Mouse (Mus musculus) MEL-GATA-1-ER (cell line): ENCODE data around the gene Sumo1.
"Not testable (repeated sequence)": the region's sequence is repeated elsewhere in the genome, so short reads cannot be mapped to it uniquely, and the experiment has no call there.

Source experiments
- DNase-seq: peaks from one replicate; pipeline ENCODE4 v3.0.0-alpha.2; 2012; ENCODE audit warnings: low read depth; ENCODE audit errors: extremely low read depth

Sumo1 gene

DNA sequence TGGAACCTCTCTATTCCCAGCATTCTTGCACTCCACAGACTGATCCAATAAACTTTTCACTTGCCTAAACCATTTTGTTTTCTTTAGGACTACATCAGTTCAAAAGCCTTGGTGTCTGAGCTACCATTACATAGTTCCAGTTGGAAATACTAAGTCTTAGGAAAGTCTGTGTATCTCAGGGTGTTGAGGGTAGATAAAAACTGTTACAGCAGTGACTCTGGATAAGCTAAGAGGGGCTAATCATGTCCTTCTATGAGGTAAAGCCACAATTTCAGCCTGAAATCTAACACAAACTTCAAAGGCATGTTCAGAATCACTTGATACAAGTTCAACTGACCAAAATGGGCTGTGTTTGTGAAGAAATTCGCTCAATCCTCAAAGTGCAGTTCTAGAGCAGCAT, 34.3 kb downstream of the Sumo1 start:
- no peak for DNase-seq

DNA sequence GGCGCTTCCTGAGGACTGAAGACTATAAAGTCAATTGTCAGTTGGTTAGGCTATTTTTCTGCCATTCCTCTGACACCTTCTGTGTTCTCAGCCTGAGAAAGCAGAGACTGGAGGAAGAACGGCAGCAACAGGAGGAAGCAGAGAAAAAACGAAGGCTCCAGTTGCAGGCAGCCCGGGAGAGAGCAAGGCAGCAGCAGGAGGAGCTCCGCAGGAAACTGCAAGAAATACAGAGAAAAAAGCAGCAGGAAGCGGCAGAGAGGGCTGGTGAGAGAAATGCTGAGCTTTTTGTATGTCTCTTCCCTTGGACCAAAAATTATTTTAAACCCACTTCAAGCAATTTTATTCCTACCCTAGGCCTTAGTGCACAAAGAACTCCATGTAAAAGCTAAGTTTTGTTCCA, 37.6 kb downstream of the Sumo1 start:
- DNase-seq: no peak

DNA sequence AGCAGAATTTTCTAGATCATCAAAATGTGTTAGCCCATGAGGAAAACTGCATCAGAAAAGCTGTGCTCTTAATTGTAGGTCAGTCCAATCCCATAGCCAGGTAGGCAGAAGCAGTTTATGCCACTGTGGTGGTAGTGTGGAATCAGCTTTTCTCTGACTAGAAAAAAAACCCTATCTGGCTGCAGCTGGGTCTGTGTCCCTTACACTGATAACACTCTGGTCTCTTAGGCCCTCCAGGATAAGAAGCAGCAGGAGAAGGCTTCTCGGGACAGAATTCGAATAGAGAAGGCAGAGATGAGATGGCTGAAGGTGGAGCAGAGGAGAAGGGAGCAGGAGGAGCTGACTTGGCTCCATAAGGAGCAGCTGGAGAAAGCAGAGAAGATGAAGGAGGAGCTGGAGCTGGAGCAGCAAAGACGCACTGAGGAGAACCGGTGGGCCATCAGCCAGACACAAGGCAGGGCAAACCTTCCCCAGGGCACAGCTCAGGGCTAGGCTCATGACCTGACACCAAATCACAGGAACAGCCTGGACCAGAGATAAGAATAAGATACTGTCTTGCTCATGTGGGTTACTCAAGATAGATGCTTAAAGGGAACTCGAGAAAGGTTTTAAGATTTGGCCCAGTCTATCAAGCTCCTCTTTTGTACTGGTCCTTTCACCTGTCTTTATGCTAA, 38.5 kb downstream of the Sumo1 start:
- no peak for DNase-seq

DNA sequence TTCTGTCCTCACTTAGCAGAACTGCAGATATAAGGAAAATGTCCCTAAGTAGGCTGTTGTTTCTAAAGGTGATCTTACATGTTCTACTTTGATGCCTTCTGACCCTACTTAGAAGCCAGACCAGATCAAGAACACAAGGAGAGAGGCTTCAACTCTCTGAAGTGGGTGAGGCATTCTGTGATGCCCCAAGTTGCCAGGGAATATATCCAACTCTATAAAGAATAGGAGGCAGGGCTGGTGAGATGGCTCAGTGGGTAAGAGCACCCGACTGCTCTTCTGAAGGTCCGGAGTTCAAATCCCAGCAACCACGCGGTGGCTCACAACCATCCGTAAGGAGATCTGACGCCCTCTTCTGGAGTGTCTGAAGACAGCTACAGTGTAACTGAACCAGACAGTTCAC, 40.3 kb downstream of the Sumo1 start:
- not testable (repeated sequence) for DNase-seq

DNA sequence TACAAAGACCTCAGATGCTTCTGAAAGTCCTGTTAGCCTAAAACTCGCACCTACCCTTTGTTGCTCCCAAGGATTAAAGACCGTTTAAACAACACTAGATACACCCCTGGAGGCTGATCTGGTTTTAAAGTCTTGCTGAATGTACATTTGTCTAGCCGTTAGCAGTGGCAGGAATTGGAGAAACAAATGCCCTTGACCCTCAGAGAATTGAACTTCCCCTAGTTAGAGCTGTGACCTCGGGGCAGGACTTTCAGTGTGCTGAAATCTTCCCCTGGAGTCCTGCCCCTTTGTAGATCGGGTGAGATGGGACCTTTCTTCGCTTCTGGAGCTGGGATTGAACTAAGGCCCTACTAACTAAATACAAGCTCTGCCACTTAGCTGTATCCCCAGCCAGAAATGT, 41.4 kb downstream of the Sumo1 start:
- DNase-seq: no peak

DNA sequence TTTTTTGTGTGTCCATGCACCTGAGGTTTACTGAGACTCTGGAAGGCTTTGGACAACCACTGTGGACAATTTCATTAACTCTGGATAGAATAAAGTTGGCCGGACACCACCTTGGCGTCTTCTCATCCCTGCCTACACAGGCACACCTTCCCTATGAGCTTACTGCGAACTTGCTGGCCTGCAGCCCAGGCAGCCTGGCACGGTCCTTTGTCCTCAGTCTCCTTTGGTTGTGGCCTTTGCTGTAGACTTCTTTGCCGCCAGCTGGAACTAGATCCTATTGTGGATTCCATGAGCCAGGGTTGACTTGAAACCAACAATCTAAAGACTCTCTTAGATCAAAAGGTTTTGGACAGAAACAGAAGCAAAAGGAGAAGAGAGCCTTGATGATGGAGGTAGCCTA, 45.2 kb downstream of the Sumo1 start:
- no peak for DNase-seq

DNA sequence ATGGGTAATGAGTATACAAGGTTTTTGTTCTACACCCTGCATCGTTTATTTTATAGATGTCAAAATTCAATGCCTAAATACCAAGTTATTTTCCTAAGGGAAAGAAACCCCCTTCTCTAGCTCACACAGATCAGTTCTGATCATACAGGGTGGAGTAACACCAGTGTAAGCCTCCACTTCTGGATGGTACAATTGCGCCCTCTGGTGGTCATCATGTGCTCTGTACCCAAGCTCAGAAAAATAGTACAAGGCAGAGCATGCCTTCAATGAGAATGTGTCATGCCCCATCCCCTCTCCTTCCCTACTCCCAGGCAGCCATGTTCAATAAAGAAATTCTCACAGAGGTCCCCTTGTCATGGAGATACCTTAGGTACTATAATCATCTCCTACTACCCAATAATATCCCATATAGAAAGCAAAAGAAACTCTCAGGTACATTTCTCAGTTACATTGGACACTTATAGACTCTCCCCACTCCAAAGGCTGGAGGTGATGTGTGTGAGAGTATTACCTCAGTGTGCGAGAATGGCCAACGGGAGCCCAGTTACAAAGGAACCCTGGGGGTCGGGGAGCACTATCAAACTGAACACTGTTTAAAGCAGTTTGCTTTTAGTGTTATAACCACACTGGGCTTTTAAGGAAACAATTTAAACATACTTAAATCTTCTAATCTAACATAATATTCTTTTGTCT, 47.2 kb downstream of the Sumo1 start:
- peak; percentile 67 for DNase-seq

DNA sequence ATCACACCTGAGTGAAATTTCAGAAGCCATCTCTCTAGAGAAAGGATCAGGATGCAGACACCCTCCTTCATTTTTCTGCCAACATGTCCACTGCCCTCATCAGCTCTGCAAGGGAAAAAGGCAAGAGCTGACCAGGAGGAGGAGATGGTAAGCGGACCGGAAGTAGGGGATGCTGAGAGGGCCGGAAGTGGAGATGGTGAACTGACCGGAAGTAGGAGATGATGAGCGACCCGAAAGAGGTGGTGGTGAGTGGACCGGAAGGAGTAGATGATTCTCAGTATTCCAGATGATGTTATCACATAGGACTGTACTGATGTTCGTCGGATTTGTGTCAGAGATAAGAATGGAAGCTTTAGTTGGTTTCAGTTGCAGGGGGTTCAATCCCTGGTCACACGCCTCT, 51.4 kb downstream of the Sumo1 start:
- DNase-seq: no peak

DNA sequence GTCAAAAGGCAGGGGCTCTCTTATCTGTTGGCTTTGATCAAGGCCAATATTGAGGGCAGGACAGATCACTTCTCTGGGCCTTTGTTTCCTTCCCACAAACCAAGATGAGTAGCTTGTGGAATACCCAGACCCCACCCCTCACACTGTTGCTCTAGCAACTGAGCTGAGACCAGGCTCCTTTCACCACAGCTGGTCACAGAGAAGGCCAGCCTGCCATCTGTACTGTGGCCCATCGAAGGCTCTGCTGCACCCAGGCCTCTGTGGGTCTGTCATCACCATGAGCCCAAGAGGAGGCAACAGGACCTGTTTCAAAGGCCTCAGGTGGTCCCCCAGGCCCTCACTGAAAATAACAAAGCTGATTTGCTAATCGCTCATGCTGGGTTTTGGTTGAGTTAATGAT, 55.6 kb downstream of the Sumo1 start:
- DNase-seq: no peak

DNA sequence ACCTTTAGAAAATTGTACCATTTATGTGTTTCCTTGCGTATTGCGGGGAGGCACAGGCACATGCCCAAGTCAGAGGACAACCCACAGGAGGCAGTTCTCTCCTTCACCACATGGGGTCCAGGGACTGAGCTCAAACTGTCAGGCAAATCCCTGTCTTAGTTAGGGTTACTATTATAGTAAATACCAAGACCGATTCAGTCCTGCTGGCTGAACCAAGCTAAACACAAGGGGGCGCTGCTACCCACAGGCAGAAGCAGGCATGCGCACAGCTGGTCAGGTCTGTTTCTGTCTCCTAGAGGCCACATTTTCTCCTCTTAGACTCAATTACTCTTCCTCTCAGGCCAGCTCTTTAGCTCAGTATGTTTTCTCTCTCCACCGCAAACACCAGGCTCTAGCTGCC, 56.8 kb downstream of the Sumo1 start:
- DNase-seq: peak; percentile 86

DNA sequence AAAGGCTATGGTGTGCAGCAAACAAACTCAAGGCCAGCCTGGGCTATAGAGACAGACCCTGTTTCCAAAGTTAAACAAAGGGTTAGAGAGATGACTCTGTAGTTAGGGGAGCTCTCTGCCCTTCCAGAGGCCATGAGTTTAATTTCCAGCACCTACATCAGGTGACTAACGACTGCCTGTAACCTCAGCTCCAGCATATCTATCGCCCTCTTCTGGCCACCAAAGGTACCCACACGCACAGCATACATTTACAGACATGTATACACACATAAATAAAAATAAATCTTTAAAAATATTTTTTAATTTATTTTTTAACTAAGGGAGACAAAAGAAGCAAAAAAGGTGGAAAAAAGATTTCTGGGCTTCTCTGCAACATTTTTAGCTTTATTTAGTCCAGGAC, 59.7 kb downstream of the Sumo1 start:
- no peak for DNase-seq

DNA sequence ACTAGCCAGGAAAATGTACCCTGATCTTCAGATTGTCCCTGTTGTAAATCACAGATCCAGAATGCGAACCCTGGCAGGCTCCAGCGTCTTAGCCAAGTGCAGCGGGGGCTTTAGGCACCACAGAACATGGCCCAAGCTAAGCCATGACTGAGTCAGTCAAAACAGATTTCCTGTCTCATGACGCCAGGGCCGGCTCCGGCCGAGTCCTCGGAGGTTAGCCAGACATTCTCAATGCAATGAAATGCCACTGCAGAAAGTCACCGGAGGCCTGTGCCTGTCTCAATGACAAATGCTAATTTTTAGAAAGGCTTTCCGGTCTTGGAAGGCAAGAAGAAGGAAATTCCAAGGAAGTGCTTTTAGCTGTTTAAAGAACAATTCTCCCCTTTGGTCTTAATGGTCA, 60.7 kb downstream of the Sumo1 start:
- no peak for DNase-seq

DNA sequence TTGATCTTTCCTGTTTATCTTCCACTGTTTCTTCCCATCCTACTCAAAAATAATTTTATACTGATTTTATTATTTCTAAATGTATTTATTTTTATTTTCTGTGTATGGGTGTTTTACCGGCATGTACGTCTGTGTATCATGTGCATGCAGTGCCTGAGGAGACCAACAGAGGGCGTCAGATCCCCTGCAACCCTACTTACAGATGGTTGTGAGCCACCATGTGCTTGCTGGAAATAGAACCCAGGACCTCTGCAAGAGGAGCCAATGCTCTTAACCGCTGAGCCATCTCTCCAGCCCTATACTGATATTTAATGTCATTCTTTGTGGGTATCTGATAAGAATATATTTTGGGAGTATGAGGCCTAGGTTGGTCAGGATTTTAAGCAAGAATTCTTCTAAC, 61.2 kb downstream of the Sumo1 start:
- DNase-seq: peak; percentile 20

DNA sequence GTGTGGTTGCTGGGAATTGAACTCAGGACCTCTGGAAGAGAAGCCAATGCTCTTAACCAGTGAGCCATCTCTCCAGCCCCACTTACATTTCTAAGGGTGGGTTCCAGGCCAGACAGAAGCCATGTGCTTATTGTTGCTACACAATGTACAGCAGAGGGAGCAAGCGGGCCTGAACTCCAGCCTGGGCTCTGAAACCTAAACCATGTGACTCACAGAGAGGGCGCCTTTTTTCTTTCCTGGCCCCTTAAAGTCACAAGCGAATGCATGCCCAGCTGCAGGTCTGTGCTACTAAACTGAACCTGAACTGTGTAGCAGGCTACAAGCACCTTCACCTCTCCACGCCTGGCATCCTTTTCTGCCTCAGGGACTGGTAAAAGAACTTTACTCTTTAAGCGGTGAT, 61.7 kb downstream of the Sumo1 start:
- no peak for DNase-seq

DNA sequence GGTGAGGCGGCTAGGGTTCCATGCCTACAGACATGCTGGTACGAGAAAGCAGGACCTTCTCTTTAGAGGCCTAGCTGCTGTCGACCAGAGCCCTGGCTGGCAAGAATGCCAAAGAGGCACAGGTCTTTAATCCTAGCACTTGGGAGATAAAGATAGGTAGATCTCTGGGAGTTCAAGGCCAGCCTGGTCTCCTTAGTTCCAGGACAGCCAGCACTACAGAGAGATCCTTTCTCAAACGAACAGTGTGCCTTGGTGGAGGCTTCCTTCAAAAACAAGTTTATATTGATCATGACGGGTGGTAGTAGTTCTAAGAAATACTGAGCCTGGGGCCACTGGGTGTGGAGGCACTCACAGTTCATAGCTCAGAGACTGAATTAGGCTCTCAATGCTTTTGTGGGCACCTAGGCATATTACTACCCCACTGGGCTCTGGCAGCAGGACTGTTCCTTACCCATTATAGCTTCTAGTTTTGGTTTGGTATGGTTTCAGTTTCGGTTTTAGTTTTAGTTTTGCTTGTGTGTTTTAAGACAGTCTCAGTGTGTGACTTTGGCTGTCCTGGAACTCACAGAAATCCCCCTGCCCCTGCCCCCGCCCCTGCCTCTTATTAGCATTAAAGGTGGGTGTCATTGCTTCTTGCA, 62.4 kb downstream of the Sumo1 start:
- no peak for DNase-seq

DNA sequence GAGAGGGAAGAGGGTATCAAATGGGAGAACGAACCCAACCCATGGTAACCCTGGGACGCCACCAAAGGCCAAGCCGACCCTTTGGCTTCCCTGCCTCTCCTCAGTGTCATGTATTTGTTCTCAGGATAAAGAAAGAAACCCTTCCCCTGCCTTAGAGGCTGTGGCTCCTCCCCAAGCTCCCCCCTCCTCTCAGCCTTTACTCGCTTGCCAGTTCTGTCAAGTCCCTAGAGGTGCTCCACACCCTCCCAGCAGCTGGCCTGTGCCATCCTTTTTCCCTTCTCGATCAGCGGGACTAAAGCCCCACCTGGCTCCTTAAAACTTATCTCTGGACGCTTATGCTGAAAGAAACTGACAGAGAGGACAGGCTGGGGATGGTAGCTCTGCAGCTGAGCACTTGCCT, 63.6 kb downstream of the Sumo1 start:
- no peak for DNase-seq

DNA sequence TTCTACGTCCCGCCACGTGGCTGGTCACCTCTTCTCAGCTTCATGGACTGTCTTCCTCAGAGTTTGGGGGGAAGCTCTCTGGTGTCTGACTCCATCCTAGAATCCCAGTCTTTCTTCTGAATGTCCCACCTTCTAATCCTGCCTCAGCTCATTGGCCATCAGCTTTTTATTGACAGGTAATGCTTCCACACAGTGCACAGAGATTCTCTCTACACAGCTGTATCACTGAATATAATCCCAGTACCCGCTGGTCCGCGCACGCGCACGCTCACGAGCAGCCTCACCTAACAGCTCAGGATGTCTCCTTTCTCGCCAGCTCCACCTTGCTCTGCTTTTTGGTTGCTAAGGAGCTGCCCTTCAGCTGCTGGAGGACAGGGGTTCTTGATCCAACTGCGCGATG, 64.2 kb downstream of the Sumo1 start:
- DNase-seq: no peak

DNA sequence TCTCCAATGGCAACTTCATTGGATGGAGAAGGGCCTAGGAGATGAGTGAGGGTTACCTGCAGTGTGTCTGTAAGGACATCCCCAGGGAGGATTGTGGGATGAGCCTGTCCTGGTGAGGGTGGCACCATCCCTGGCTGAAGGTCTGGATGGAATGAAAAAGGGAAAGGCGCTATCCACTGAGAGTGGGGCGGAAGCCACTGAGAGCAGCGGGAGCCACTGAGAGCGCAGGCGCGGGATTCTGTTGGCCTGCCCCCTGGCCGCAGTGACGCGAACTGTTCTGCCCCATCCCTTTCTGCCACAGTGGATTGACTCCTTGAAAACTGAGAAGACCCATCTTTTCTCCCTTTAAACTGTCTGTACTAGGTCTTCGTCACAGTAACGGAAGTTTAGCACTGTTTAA, 66.7 kb downstream of the Sumo1 start:
- no peak for DNase-seq

DNA sequence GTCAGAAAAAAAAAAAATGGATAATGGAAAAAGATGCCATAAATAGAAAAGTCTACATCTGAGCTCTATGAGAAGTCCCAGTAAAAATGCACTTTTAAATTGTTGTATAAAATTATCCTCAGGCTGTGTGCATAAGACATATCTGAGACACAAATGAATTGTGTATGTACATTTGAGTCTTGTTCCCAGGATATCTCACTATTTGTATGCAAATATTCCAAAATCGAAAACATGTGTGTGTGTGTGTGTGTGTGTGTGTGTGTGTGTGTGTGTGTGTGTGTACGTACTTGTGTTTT, 67.3 kb downstream of the Sumo1 start:
- no peak for DNase-seq

DNA sequence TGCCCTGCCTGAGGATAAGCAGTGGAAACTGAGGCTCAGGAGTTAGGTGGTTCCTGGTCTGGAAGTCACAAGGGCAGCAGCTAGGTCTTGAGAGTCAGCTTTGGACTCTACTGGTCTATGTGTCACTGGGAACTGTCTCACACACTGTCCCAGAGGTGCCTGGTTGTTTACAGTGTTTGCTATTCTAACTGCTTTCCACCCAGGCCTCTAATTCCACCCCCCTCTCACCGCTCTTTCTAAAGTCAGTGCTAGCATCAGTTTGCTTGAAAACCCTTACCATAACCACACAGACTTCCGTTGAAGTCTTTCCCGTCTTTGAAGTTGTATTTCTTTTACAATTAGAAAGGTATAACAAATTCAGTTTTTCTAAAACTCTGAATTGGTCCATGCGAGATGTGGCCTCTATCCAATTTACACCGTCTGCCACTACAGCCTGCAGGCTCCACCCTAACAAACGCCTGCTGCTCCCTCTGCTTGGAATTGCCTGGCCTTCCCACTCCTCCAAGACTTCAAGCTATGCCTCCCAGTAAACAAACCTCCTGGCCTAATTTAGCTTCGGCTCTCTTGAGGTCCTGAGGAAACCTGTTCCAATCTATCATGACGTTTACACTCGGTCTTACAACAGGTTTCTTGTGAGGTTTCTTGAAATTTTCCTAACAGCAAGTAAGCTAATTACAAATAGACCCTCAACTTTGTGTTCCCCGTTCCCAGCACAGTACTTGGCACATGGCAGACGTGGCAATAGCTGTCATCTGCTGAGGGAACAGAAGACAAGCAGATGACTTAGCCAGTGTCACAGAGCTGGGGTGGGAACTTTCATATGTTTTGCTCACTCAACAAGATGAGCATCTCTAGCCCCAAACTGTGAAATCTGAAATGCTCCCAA, 67.9 kb downstream of the Sumo1 start:
- DNase-seq: no peak

DNA sequence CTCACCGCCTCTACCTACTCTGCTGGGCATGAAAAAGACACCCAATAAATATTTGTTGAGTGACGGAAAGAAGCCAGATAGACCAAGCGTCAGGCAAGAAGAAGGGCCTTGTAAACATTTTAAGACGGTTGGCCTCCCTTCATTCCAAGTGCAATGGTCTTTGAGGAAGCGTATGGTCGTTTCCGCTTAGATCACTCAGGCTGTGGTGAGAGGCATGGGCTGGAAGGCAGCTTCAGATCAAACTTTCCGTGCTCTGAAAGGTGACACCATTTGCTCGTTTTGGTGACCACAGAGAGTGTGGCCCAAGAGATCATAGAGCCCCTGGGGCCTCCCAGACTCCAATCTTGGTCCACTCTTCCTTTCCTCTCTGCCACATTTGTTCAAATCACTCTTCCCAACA, 75.0 kb downstream of the Sumo1 start:
- DNase-seq: no peak

DNA sequence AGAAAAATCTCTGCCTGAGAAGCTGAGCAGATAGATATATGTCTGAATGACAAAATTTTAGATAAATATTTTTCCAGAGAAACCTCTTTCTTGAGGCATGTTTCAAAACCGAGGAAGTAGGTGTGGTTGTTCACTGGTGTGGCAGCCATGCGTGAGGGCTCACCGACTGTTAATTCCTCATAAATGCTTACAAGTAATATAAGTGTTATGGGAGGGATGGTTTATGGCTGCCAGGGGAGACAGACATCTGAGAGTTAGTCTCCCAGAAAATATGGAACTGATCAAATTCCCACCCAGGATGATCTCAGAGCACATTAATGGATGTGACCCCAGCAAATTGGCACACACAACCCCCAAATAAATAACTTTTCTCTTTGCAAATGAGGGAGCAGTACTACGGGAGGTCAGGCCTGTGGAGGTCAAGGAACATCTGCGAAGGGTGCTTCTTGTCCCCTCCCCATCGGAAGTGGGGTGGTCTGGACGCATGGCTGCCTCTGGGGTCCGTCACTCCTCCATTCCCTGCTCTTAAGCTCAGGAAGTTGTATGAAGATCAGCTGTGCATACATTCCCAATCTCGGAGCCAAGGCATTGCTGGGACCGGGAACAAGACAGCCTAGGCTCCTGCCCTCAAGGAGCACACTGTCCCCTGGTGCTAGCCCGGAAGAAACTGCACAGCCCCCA, 75.9 kb downstream of the Sumo1 start:
- no peak for DNase-seq
